Mouse (Mus musculus) erythroblast, embryonic 14.5 days (primary cell): ENCODE measurements around the gene Fam219a. TPM values are rescaled to one million over a fixed set of nuclear protein-coding genes. Genes with fewer than 3 reads are reported as not detected.

Experiments used
- H3K27me3 ChIP-seq: 2 replicates; pipeline ENCODE4 v1.6.1; 2012; ENCODE audit warnings: inconsistent platforms; ENCODE audit not compliant: control insufficient read depth
- H3K36me3 ChIP-seq: 2 replicates; pipeline ENCODE4 v1.6.1; 2012; ENCODE audit warnings: mild to moderate bottlenecking, inconsistent platforms; ENCODE audit not compliant: control insufficient read depth
- H3K4me1 ChIP-seq: 2 replicates; pipeline ENCODE4 v1.6.1; 2012; ENCODE audit warnings: inconsistent platforms; ENCODE audit not compliant: control insufficient read depth
- H3K4me3 ChIP-seq: replicated peaks from 2 replicates; pipeline ENCODE3; 2012; ENCODE audit warnings: moderate library complexity, mild to moderate bottlenecking, inconsistent platforms
- H3K9me3 ChIP-seq: 2 replicates; pipeline ENCODE4 v1.6.1; 2012; ENCODE audit warnings: low read length, inconsistent platforms, mixed read lengths; ENCODE audit not compliant: control insufficient read depth
- GATA1 ChIP-seq: IDR thresholded peaks from 2 replicates; pipeline ENCODE4 v1.6.1; 2012; ENCODE audit warnings: low read length, inconsistent platforms, mixed read lengths
- TAL1 ChIP-seq: IDR thresholded peaks from 3 replicates; pipeline ENCODE4 v1.6.1; 2012; ENCODE audit warnings: low read length, inconsistent platforms, mixed read lengths
- polyA plus RNA-seq: library from polyadenylated mRNA; stranded (reverse); fragments of >175 nt; gene quantifications from 2 replicates; pipeline ENCODE4 v1.2.3, GENCODE M21; 2012

Gene Fam219a
- polyA plus RNA-seq, 1 experiment = 0.14 TPM

DNA sequence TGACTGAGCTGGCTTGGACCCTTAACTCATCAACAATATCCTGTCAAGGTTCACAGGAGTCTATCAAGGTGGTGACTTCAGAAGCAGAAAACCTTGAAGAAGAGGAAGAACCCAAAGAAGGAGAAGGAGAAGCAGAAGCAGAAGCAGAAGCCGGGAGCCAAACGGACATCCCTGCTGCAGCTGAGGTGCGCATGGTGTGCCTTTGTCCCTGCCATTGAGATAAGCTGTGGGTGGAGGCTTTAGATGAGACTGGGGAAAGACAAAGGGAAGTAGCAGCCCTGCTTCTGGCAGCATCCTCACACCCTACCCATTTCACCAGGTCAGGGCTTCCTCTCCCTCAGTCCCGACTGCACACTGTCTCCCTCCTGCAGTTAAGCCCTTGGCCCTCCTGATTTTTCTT, 33.5 kb upstream of the Fam219a start:
- Histone ChIP-seq H3K4me1 (no peaks in the 10 kb centered on the region), H3K36me3 (no peaks in the 10 kb centered on the region), H3K4me3 (no peak overlapping the region), H3K9me3 (no peaks in the 10 kb centered on the region), H3K27me3 (peaks cover 2% of the 10 kb centered on the region; the same call in 1 of the 2 replicates)
- no peak for TF ChIP-seq GATA1
- TF ChIP-seq TAL1 = no peak

- H3K4me3 ChIP-seq = no peak overlapping the region
- no peaks in the 10 kb centered on the region for H3K9me3 ChIP-seq
- no peak for TF ChIP-seq TAL1
- no peak for TF ChIP-seq GATA1
- no peaks in the 10 kb centered on the region for H3K4me1 ChIP-seq
- no peaks in the 10 kb centered on the region for H3K36me3 ChIP-seq
- peaks cover 2% of the 10 kb centered on the region; the same call in 1 of the 2 replicates for H3K27me3 ChIP-seq
These were observed 14.0 kb upstream of the Fam219a start for GRCm38 (mm10) chr4:41583353-41583752.

DNA sequence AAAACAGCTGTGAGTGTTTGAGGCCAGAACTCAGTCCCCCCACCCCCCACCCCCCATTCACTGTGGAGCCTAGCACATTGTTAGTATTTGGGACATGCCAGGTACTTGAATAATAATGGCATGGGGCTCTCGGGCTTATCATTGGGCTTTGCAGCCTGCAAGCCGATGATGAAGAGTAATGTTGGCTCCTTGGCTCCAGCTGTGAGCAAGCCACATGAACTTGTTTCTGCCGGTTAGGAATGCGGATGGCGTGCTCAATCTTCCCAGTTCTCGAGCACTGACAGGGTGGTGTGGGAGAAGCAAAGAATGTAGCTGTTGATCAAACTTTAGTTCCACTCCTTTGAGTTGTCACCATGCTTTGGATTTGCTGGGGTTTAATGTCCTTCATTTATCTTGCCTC, 6.6 kb upstream of the Fam219a start:
- no peak overlapping the region for H3K4me3 ChIP-seq
- no peak for TF ChIP-seq GATA1
- H3K36me3 ChIP-seq = no peaks in the 10 kb centered on the region
- H3K4me1 ChIP-seq = no peaks in the 10 kb centered on the region
- no peaks in the 10 kb centered on the region for H3K9me3 ChIP-seq
- H3K27me3 ChIP-seq = peaks cover 8% of the 10 kb centered on the region

DNA sequence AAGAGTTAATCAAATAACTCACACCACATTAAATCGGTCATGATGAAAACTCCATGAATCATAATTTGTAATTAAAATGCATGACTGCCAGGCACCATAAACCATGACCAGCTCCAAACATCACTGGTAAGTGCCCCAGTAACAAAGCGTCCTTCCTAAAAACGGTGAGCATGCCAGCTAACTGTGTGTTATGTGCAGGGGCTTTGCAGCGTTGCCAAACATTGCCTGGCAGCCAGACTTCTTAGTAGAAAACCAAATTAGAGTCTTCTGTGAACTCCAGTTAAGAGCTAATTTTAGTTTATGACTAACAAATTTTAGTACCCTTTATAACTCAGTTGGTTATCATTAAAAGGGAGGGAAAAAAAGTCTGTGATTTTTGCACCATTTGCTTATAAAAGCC, 4.2 kb upstream of the Fam219a start:
- Histone ChIP-seq H3K27me3 (peaks cover 31% of the 10 kb centered on the region), H3K9me3 (0 out of 2 replicates have a peak, but pooled peaks cover 4% of the 10 kb centered on the region), H3K36me3 (no peaks in the 10 kb centered on the region), H3K4me1 (peaks cover 15% of the 10 kb centered on the region), H3K4me3 (no peak overlapping the region)
- no peak for TF ChIP-seq TAL1
- TF ChIP-seq GATA1 = no peak

GRCm38 (mm10) chr4:41571490-41571889, 2.2 kb upstream of the Fam219a start:
- peaks cover 46% of the 10 kb centered on the region for H3K27me3 ChIP-seq
- 0 out of 2 replicates have a peak, but pooled peaks cover 4% of the 10 kb centered on the region for H3K9me3 ChIP-seq
- no peak overlapping the region for H3K4me3 ChIP-seq
- peaks cover 20% of the 10 kb centered on the region for H3K4me1 ChIP-seq
- TF ChIP-seq TAL1 (no peak), GATA1 (no peak)
- no peaks in the 10 kb centered on the region for H3K36me3 ChIP-seq

GRCm38 (mm10) chr4:41568682-41569410, 492 bp downstream of the Fam219a start:
- peaks cover 20% of the 10 kb centered on the region for H3K4me1 ChIP-seq
- H3K27me3 ChIP-seq = peaks cover 48% of the 10 kb centered on the region
- H3K4me3 ChIP-seq = peak overlapping the region; percentile 68
- 0 out of 2 replicates have a peak, but pooled peaks cover 4% of the 10 kb centered on the region for H3K9me3 ChIP-seq
- TF ChIP-seq GATA1 (no peak), TAL1 (no peak)
- no peaks in the 10 kb centered on the region for H3K36me3 ChIP-seq

GRCm38 (mm10) chr4:41568239-41568638, 1.1 kb downstream of the Fam219a start:
- Histone ChIP-seq H3K27me3 (peaks cover 48% of the 10 kb centered on the region), H3K9me3 (0 out of 2 replicates have a peak, but pooled peaks cover 4% of the 10 kb centered on the region), H3K4me1 (peaks cover 20% of the 10 kb centered on the region), H3K4me3 (peak overlapping the region; percentile 68), H3K36me3 (no peaks in the 10 kb centered on the region)
- no peak for TF ChIP-seq GATA1
- TF ChIP-seq TAL1 = no peak

GRCm38 (mm10) chr4:41566123-41566522, 3.2 kb downstream of the Fam219a start:
- TF ChIP-seq GATA1 (no peak), TAL1 (no peak)
- Histone ChIP-seq H3K9me3 (0 out of 2 replicates have a peak, but pooled peaks cover 4% of the 10 kb centered on the region), H3K4me3 (no peak overlapping the region), H3K36me3 (no peaks in the 10 kb centered on the region), H3K27me3 (peaks cover 42% of the 10 kb centered on the region), H3K4me1 (peaks cover 20% of the 10 kb centered on the region)

DNA sequence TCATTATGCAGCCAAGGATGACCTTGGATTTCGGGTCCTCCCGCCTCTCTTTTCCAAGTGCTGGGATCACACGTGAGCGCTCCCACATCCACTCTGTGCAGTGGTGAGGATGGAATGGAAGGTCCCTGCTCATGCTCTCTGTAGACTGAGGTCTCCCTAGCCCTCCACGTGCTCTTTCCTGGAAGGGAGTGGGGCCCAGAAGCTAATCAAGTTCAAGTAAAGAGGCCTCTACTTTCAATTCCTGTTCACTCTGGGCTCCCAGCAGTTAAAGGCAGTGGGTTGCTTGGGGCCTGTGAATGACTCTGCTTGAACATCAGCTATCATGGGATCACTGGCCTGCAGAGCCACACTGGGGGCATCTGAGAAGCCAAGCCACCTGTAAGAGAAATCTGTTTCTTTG, 6.0 kb downstream of the Fam219a start:
- H3K36me3 ChIP-seq = no peaks in the 10 kb centered on the region
- peaks cover 4% of the 10 kb centered on the region for H3K4me1 ChIP-seq

DNA sequence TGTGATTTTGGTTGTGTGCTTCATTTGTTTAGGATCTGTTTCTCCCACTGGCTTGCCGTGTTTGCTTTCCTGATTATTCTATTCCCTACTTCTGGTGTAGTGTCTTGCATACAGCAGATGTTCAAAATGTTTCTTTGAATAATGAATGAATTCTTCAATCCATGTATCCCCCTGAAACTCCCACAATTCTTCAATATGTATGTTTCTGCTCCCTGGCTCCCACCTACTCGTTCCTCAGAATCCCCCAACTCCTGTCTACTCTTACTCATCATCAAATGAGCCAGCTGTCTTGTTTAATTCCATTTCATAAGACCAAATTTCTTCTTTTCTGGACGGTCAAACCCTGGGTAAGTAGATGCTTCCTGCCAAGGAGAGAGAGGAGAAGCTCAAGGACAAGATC, 12.2 kb downstream of the Fam219a start:
- Histone ChIP-seq H3K36me3 (no peaks in the 10 kb centered on the region), H3K4me3 (no peak overlapping the region), H3K9me3 (no peaks in the 10 kb centered on the region), H3K27me3 (no peaks in the 10 kb centered on the region), H3K4me1 (no peaks in the 10 kb centered on the region)
- TF ChIP-seq TAL1 (no peak), GATA1 (no peak)

More for the DNA sequence above, 6.0 kb downstream of the Fam219a start:
- TF ChIP-seq GATA1 = no peak
- no peak for TF ChIP-seq TAL1
- Histone ChIP-seq H3K9me3 (no peaks in the 10 kb centered on the region), H3K4me3 (no peak overlapping the region), H3K27me3 (peaks cover 16% of the 10 kb centered on the region)
